24 mouse cellular contexts compared by ENCODE assay signal in genomic region chr2:7093414-7093813, GRCm38 (mm10).
DNase-seq lines count a peak whose midpoint lies in the region; ATAC-seq and TF ChIP-seq lines count a peak whose summit lies in the region.
"Had no signal": no experiment of that assay in that cellular context is flagged by ENCODE, and none has a peak within 500 bp of the region (broad histone marks: within the 10 kb centered on the region; RNA-seq: fewer than 3 reads in every experiment).

No protein-coding gene starts in this region.

- DNase-seq in embryonic facial prominence, embryonic 14.5 days (ENCODE audit: low spot score): no peak
- DNase-seq in embryonic facial prominence, embryonic 10.5 days (ENCODE audit: low spot score): no peak
- no peak for DNase-seq in forebrain, embryonic 10.5 days (ENCODE audit: extremely low spot score, low spot score)
- no peak for DNase-seq in left cerebral cortex, adult 2 months (ENCODE audit: extremely low spot score in 1 of 2, low spot score in 2 of 2)
- DNase-seq in left cerebral cortex, postnatal 25 days (ENCODE audit: low spot score in 2 of 2): no peak
- DNase-seq in forebrain, postnatal 0 days: no peak
- DNase-seq: adrenal gland, adult 8-10 months; adrenal gland, postnatal 25 days; cerebellum, adult 11-12 months; cerebellum, adult 8-10 months; cerebellum, postnatal 10 days; cerebellum, postnatal 36 days; gastrocnemius, postnatal 25 days; heart, adult 2 months; kidney, adult 11 months had no signal

- peak; percentile 54; the same call in 1 of the 2 replicates for ATAC-seq in embryonic facial prominence, embryonic 14.5 days (ENCODE audit: low read depth)
- ATAC-seq in forebrain, embryonic 15.5 days (replicated peaks): no peak
- no peak for ATAC-seq in forebrain, postnatal 0 days
- no peak for ATAC-seq in intestine, postnatal 0 days
- ATAC-seq: activated CD4-positive, CD25-positive, alpha-beta regulatory T cell, adult 4 months had no signal

- no peak overlapping the region for H3K27ac ChIP-seq in embryonic facial prominence, embryonic 14.5 days (replicated peaks; ENCODE audit: low read depth, low read length)
- no peak overlapping the region for H3K27ac ChIP-seq in embryonic facial prominence, embryonic 10.5 days (replicated peaks)
- H3K27ac ChIP-seq in forebrain, embryonic 15.5 days (replicated peaks): peak overlapping the region; percentile 47
- H3K27ac ChIP-seq in forebrain, embryonic 10.5 days: no peak overlapping the region
- H3K27ac ChIP-seq in left cerebral cortex, adult 2 months: peak overlapping the region; percentile 45; the same call in 1 of the 2 replicates
- H3K27ac ChIP-seq in forebrain, postnatal 0 days (ENCODE audit: low read depth, low read length): peak overlapping the region; percentile 67; the same call in 1 of the 2 replicates
- H3K27ac ChIP-seq in intestine, postnatal 0 days (ENCODE audit: low read depth, low read length): no peak overlapping the region
- H3K27ac ChIP-seq: embryonic facial prominence, embryonic 12.5 days; heart, adult 2 months; heart, embryonic 10.5 days; heart, embryonic 13.5 days; hindbrain, embryonic 12.5 days; hindbrain, embryonic 15.5 days had no signal

- H3K9me3 ChIP-seq in embryonic facial prominence, embryonic 14.5 days (ENCODE audit: control insufficient read depth, low read length): no peaks in the 10 kb centered on the region; the same call in 1 of the 2 replicates
- H3K9me3 ChIP-seq in embryonic facial prominence, embryonic 10.5 days: no peaks in the 10 kb centered on the region
- H3K9me3 ChIP-seq in forebrain, embryonic 15.5 days: no peaks in the 10 kb centered on the region
- H3K9me3 ChIP-seq in forebrain, embryonic 10.5 days: no peaks in the 10 kb centered on the region
- no peaks in the 10 kb centered on the region for H3K9me3 ChIP-seq in forebrain, postnatal 0 days (ENCODE audit: low read length)
- no peaks in the 10 kb centered on the region for H3K9me3 ChIP-seq in intestine, postnatal 0 days (ENCODE audit: control insufficient read depth)
- H3K9me3 ChIP-seq: embryonic facial prominence, embryonic 12.5 days; heart, embryonic 10.5 days; heart, embryonic 13.5 days; hindbrain, embryonic 12.5 days; hindbrain, embryonic 15.5 days had no signal

- no peak overlapping the region for H3K4me3 ChIP-seq in embryonic facial prominence, embryonic 14.5 days (ENCODE audit: low read depth, low read length)
- H3K4me3 ChIP-seq in embryonic facial prominence, embryonic 10.5 days: no peak overlapping the region
- H3K4me3 ChIP-seq in forebrain, embryonic 15.5 days: no peak overlapping the region
- no peak overlapping the region for H3K4me3 ChIP-seq in forebrain, embryonic 10.5 days
- H3K4me3 ChIP-seq in left cerebral cortex, adult 2 months: no peak overlapping the region
- no peak overlapping the region for H3K4me3 ChIP-seq in forebrain, postnatal 0 days (ENCODE audit: low read depth, low read length)
- H3K4me3 ChIP-seq in intestine, postnatal 0 days (ENCODE audit: low read depth, low read length): no peak overlapping the region
- H3K4me3 ChIP-seq: embryonic facial prominence, embryonic 12.5 days; erythroblast, embryonic 14.5 days; heart, adult 2 months; heart, embryonic 10.5 days; heart, embryonic 13.5 days; hindbrain, embryonic 12.5 days; hindbrain, embryonic 15.5 days had no signal

- H3K9ac ChIP-seq in embryonic facial prominence, embryonic 14.5 days (ENCODE audit: low read depth, low read length): no peak overlapping the region
- no peak overlapping the region for H3K9ac ChIP-seq in forebrain, embryonic 15.5 days (replicated peaks)
- no peak overlapping the region for H3K9ac ChIP-seq in forebrain, postnatal 0 days
- no peak overlapping the region for H3K9ac ChIP-seq in intestine, postnatal 0 days (ENCODE audit: low read depth, low read length)
- H3K9ac ChIP-seq: embryonic facial prominence, embryonic 12.5 days; heart, embryonic 13.5 days; hindbrain, embryonic 12.5 days; hindbrain, embryonic 15.5 days had no signal

- no peaks in the 10 kb centered on the region for H3K36me3 ChIP-seq in embryonic facial prominence, embryonic 14.5 days (ENCODE audit: control insufficient read depth, insufficient read depth, low read length)
- no peaks in the 10 kb centered on the region for H3K36me3 ChIP-seq in embryonic facial prominence, embryonic 10.5 days (replicated peaks)
- no peaks in the 10 kb centered on the region for H3K36me3 ChIP-seq in forebrain, embryonic 15.5 days
- no peaks in the 10 kb centered on the region for H3K36me3 ChIP-seq in forebrain, embryonic 10.5 days (replicated peaks)
- H3K36me3 ChIP-seq in forebrain, postnatal 0 days (ENCODE audit: insufficient read depth): no peaks in the 10 kb centered on the region
- H3K36me3 ChIP-seq in intestine, postnatal 0 days (ENCODE audit: control insufficient read depth, insufficient read depth): no peaks in the 10 kb centered on the region
- H3K36me3 ChIP-seq: embryonic facial prominence, embryonic 12.5 days; heart, embryonic 10.5 days; heart, embryonic 13.5 days; hindbrain, embryonic 12.5 days; hindbrain, embryonic 15.5 days had no signal

- H3K4me1 ChIP-seq in embryonic facial prominence, embryonic 14.5 days (ENCODE audit: control insufficient read depth, insufficient read depth, low read length): peaks cover 8% of the 10 kb centered on the region
- H3K4me1 ChIP-seq in embryonic facial prominence, embryonic 10.5 days: peaks cover 9% of the 10 kb centered on the region
- peaks cover 32% of the 10 kb centered on the region for H3K4me1 ChIP-seq in forebrain, embryonic 15.5 days
- H3K4me1 ChIP-seq in forebrain, embryonic 10.5 days: peaks cover 20% of the 10 kb centered on the region
- H3K4me1 ChIP-seq in forebrain, postnatal 0 days (ENCODE audit: insufficient read depth): peaks cover 12% of the 10 kb centered on the region; the same call in 1 of the 2 replicates
- H3K4me1 ChIP-seq in intestine, postnatal 0 days (replicated peaks; ENCODE audit: control insufficient read depth, insufficient read depth, low read length): no peaks in the 10 kb centered on the region

- no peak for TF ChIP-seq CTCF in left cerebral cortex, adult 2 months (IDR thresholded peaks at IDR 0.05)
- no peak for TF ChIP-seq CTCF in forebrain, postnatal 0 days (IDR thresholded peaks at IDR 0.05; ENCODE audit: low read depth)
- no peak for TF ChIP-seq CTCF in intestine, postnatal 0 days (IDR thresholded peaks at IDR 0.05; ENCODE audit: low read depth)

- no peaks in the 10 kb centered on the region for H3K27me3 ChIP-seq in embryonic facial prominence, embryonic 14.5 days (replicated peaks; ENCODE audit: control insufficient read depth, insufficient read depth, low read length)
- H3K27me3 ChIP-seq in embryonic facial prominence, embryonic 10.5 days (replicated peaks; ENCODE audit: low read depth, poor library complexity, severe bottlenecking): no peaks in the 10 kb centered on the region
- no peaks in the 10 kb centered on the region for H3K27me3 ChIP-seq in forebrain, embryonic 15.5 days
- no peaks in the 10 kb centered on the region for H3K27me3 ChIP-seq in forebrain, embryonic 10.5 days (ENCODE audit: poor library complexity, severe bottlenecking)
- no peaks in the 10 kb centered on the region for H3K27me3 ChIP-seq in forebrain, postnatal 0 days (ENCODE audit: insufficient read depth, low read length)
- H3K27me3 ChIP-seq in intestine, postnatal 0 days (replicated peaks; ENCODE audit: control insufficient read depth, insufficient read depth, low read length): no peaks in the 10 kb centered on the region
- H3K27me3 ChIP-seq: embryonic facial prominence, embryonic 12.5 days; heart, embryonic 13.5 days; hindbrain, embryonic 12.5 days; hindbrain, embryonic 15.5 days had no signal

- WGBS in embryonic facial prominence, embryonic 14.5 days: 39% methylated on average over 3 of the region's 3 CpGs
- WGBS in embryonic facial prominence, embryonic 10.5 days: 59% methylated on average over 3 of the region's 3 CpGs
- 11% methylated on average over 3 of the region's 3 CpGs for WGBS in forebrain, embryonic 15.5 days
- 56% methylated on average over 3 of the region's 3 CpGs for WGBS in forebrain, embryonic 10.5 days
- WGBS in forebrain, postnatal 0 days: 13% methylated on average over 3 of the region's 3 CpGs
- WGBS in intestine, postnatal 0 days: 59% methylated on average over 3 of the region's 3 CpGs

- intact Hi-C loops in left cerebral cortex, adult 2 months (cut with DNase I): no loop called here
- intact Hi-C loops in left cerebral cortex, postnatal 25 days (cut with DNase I): no loop called here

- no peak overlapping the region for H3K4me2 ChIP-seq in embryonic facial prominence, embryonic 14.5 days (ENCODE audit: low read depth, low read length)
- no peak overlapping the region for H3K4me2 ChIP-seq in forebrain, embryonic 15.5 days (replicated peaks)
- no peak overlapping the region for H3K4me2 ChIP-seq in forebrain, postnatal 0 days (ENCODE audit: low read depth)
- no peak overlapping the region for H3K4me2 ChIP-seq in intestine, postnatal 0 days (replicated peaks; ENCODE audit: low read depth)
- H3K4me2 ChIP-seq: embryonic facial prominence, embryonic 12.5 days; heart, embryonic 13.5 days; hindbrain, embryonic 12.5 days; hindbrain, embryonic 15.5 days had no signal

Comparison
In these comparisons a context has a peak if more than half of its experiments do, and no peak if none do; other contexts are left out.
1. H3K27ac ChIP-seq: peak in forebrain, embryonic 15.5 days (single experiment), left cerebral cortex, adult 2 months (single experiment) and forebrain, postnatal 0 days (single experiment); none in embryonic facial prominence, embryonic 14.5 days (single experiment), embryonic facial prominence, embryonic 10.5 days (single experiment), forebrain, embryonic 10.5 days (single experiment) and intestine, postnatal 0 days (single experiment).